1 mouse cellular context compared by ENCODE assay signal in genomic region chr19:6376255-6376564, GRCm38 (mm10).
TF ChIP-seq lines count a peak whose summit lies in the region.

No protein-coding gene starts in this region.

TF ChIP-seq in MEL, 35 proteins besides CTCF, POLR2A, EP300 and RAD21:
- TF ChIP-seq RCOR1 (IDR thresholded peaks at IDR 0.05; ENCODE audit: low read depth, low read length) (no peak), HCFC1 (IDR thresholded peaks at IDR 0.05; ENCODE audit: low read depth, low read length) (no peak), TCF12 (IDR thresholded peaks at IDR 0.05; ENCODE audit: low read depth, low read length) (no peak), ZMIZ1 (IDR thresholded peaks at IDR 0.05; ENCODE audit: low read depth, low read length) (no peak), MAFK (IDR thresholded peaks at IDR 0.05; ENCODE audit: borderline replicate concordance, low read depth, low read length) (no peak), UBTF (IDR thresholded peaks at IDR 0.05; ENCODE audit: borderline replicate concordance, insufficient read depth, low read depth, low read length) (no peak), MAZ (IDR thresholded peaks at IDR 0.05; ENCODE audit: low read depth, low read length) (no peak), ZNF384 (IDR thresholded peaks at IDR 0.05; ENCODE audit: low read depth, low read length) (no peak)
